Mouse (Mus musculus) CH12.LX (cell line): ENCODE measurements around the gene Asphd2. TPM values are rescaled to one million over a fixed set of nuclear protein-coding genes. Genes with fewer than 3 reads are reported as not detected.

Source experiments
- DNase-seq: peaks from one replicate; pipeline ENCODE4 v3.0.0-alpha.2; 2013; ENCODE audit errors: extremely low read depth
- H3K27ac ChIP-seq: 2 replicates; pipeline ENCODE4 v1.5.1; 2012; ENCODE audit warnings: low read depth, mild to moderate bottlenecking, control low read depth, moderate library complexity; ENCODE audit not compliant: insufficient read depth
- H3K27me3 ChIP-seq: replicated peaks from 2 replicates; pipeline ENCODE3; 2012; ENCODE audit warnings: inconsistent platforms
- H3K36me3 ChIP-seq, 2 experiments: replicated peaks in 1 of 2; 2 replicates each; pipeline versions ENCODE3 to v1.6.1; 2012; ENCODE audit warnings: inconsistent platforms in 1 of 2, low read length in 1 of 2, mild to moderate bottlenecking in 1 of 2, mixed read lengths in 1 of 2, moderate library complexity in 1 of 2; ENCODE audit not compliant: control insufficient read depth in 1 of 2, insufficient read depth in 1 of 2
- H3K4me1 ChIP-seq, 2 experiments: 2 replicates each; pipeline ENCODE4 v1.6.1; 2012; ENCODE audit warnings: inconsistent platforms in 1 of 2, moderate library complexity in 1 of 2; ENCODE audit not compliant: insufficient read depth in 2 of 2, control insufficient read depth in 1 of 2
- H3K4me2 ChIP-seq: 2 replicates; pipeline ENCODE4 v1.6.1; 2012; ENCODE audit warnings: low read depth, mild to moderate bottlenecking, control low read depth; ENCODE audit not compliant: poor library complexity, insufficient read depth, severe bottlenecking
- H3K4me3 ChIP-seq, 3 experiments: fragments of 150-350 bp in 1 of 3; sonication (generic) in 1 of 3; replicated peaks in 1 of 3; 2 replicates each; pipeline versions ENCODE3 to v1.5.1; 2011 to 2012; ENCODE audit warnings: low read depth in 2 of 3, low read length in 2 of 3, mild to moderate bottlenecking in 2 of 3, moderate library complexity in 2 of 3, control low read depth in 1 of 3, improper control_type of control experiment in 1 of 3, inconsistent platforms in 1 of 3, mixed read lengths in 1 of 3; ENCODE audit not compliant: poor library complexity in 1 of 3
- H3K79me2 ChIP-seq: replicated peaks from 2 replicates; pipeline ENCODE4 v1.6.1; 2012; ENCODE audit warnings: mild to moderate bottlenecking, moderate library complexity; ENCODE audit not compliant: control insufficient read depth, poor library complexity, insufficient read depth, severe bottlenecking; ENCODE audit errors: extremely low read depth
- H3K9ac ChIP-seq: 2 replicates; pipeline ENCODE4 v1.6.1; 2012; ENCODE audit warnings: low read depth, mild to moderate bottlenecking, control low read depth, moderate library complexity; ENCODE audit not compliant: insufficient read depth
- H3K9me3 ChIP-seq: replicated peaks from 2 replicates; pipeline ENCODE3; 2012; ENCODE audit warnings: low read length, inconsistent platforms, mixed read lengths
- BHLHE40 ChIP-seq: IDR thresholded peaks from 2 replicates; pipeline ENCODE4 v1.6.1; 2011; ENCODE audit warnings: mild to moderate bottlenecking, low read depth, low read length, improper control_type of control experiment
- CHD1 ChIP-seq: IDR thresholded peaks from 2 replicates; pipeline ENCODE4 v1.6.1; 2012; ENCODE audit warnings: low read depth, low read length, improper control_type of control experiment, inconsistent platforms
- CTCF ChIP-seq, 2 experiments: IDR thresholded peaks in 1 of 2; conservative IDR thresholded peaks in 1 of 2; 2 replicates each; pipeline ENCODE4 v1.5.1; 2011 to 2012; ENCODE audit warnings: low read depth in 2 of 2, low read length in 2 of 2, improper control_type of control experiment in 1 of 2, inconsistent platforms in 1 of 2, mild to moderate bottlenecking in 1 of 2, moderate library complexity in 1 of 2
- ETS1 ChIP-seq: conservative IDR thresholded peaks from 2 replicates; pipeline ENCODE4 v1.6.1; 2012; ENCODE audit warnings: low read depth, mild to moderate bottlenecking, inconsistent platforms, low read length, improper control_type of control experiment, moderate library complexity
- GABPA ChIP-seq: IDR thresholded peaks from 2 replicates; pipeline ENCODE4 v1.6.1; 2012; ENCODE audit warnings: low read depth, low read length, improper control_type of control experiment, inconsistent platforms; ENCODE audit not compliant: insufficient replicate concordance
- JUND ChIP-seq: conservative IDR thresholded peaks from 2 replicates; pipeline ENCODE4 v1.6.1; 2011; ENCODE audit warnings: low read depth, low read length, improper control_type of control experiment
- MAFK ChIP-seq: IDR thresholded peaks from 2 replicates; pipeline ENCODE4 v1.6.1; 2011; ENCODE audit warnings: low read length, improper control_type of control experiment; ENCODE audit not compliant: insufficient replicate concordance
- MYC ChIP-seq: IDR thresholded peaks from 2 replicates; pipeline ENCODE4 v1.6.1; 2011; ENCODE audit warnings: low read depth, mild to moderate bottlenecking, improper control_type of control experiment, low read length
- RCOR1 ChIP-seq: conservative IDR thresholded peaks from 2 replicates; pipeline ENCODE4 v1.6.1; 2012; ENCODE audit warnings: low read depth, mild to moderate bottlenecking, inconsistent platforms, low read length, improper control_type of control experiment
- SIN3A ChIP-seq: IDR thresholded peaks from 2 replicates; pipeline ENCODE4 v1.6.1; 2012; ENCODE audit warnings: low read length, improper control_type of control experiment, inconsistent platforms
- SMC3 ChIP-seq: IDR thresholded peaks from 2 replicates; pipeline ENCODE4 v1.6.1; 2011; ENCODE audit warnings: low read depth, low read length, improper control_type of control experiment
- TBP ChIP-seq: conservative IDR thresholded peaks from 2 replicates; pipeline ENCODE4 v1.6.1; 2011; ENCODE audit warnings: low read depth, low read length, improper control_type of control experiment
- UBTF ChIP-seq: IDR thresholded peaks from 2 replicates; pipeline ENCODE4 v1.6.1; 2012; ENCODE audit warnings: low read depth, mild to moderate bottlenecking, inconsistent platforms, low read length, improper control_type of control experiment, moderate library complexity
- USF2 ChIP-seq: conservative IDR thresholded peaks from 2 replicates; pipeline ENCODE4 v1.6.1; 2011; ENCODE audit warnings: low read depth, low read length, improper control_type of control experiment
- ZC3H11A ChIP-seq: IDR thresholded peaks from 2 replicates; pipeline ENCODE4 v1.6.1; 2012; ENCODE audit warnings: low read depth, mild to moderate bottlenecking, inconsistent platforms, low read length, improper control_type of control experiment
- ZKSCAN1 ChIP-seq: IDR thresholded peaks from 2 replicates; pipeline ENCODE4 v1.6.1; 2012; ENCODE audit warnings: low read depth, inconsistent platforms, low read length, improper control_type of control experiment, borderline replicate concordance
- ZMIZ1 ChIP-seq: IDR thresholded peaks from 2 replicates; pipeline ENCODE4 v1.6.1; 2012; ENCODE audit warnings: low read depth, mild to moderate bottlenecking, inconsistent platforms, low read length, improper control_type of control experiment
- ZNF384 ChIP-seq: IDR thresholded peaks from 2 replicates; pipeline ENCODE4 v1.6.1; 2012; ENCODE audit warnings: low read depth, low read length, improper control_type of control experiment, inconsistent platforms
- dilution Hi-C: fragments of 300-500 bp; cut with MboI; formaldehyde crosslinking; loops from 2 replicates; pipeline ENCODE4 v1.14.3; 2020; ENCODE audit warnings: low sequenced_read_pairs; ENCODE audit not compliant: extremely low pct_unique_long_range_greater_than_20kb, extremely low pct_ligation_motif_present
- in situ Hi-C: fragments of 300-500 bp; cut with MboI; formaldehyde crosslinking; loops from 3 replicates; pipeline ENCODE4 v1.14.3; 2019; ENCODE audit warnings: low sequenced_read_pairs, low pct_ligation_motif_present, low pct_unique_long_range_greater_than_20kb, mixed read lengths
- polyA plus RNA-seq: library from polyadenylated mRNA; unstranded; fragments of >175 nt; gene quantifications from 2 replicates; pipeline ENCODE4 v1.2.1, GENCODE M21; 2012; ENCODE audit warnings: low read depth; ENCODE audit not compliant: insufficient read length
- total RNA-seq, 2 experiments: library from RNA; depleted of rRNA; stranded (reverse); fragments of 300-350 nt in 1 of 2; fragments of >200 nt in 1 of 2; gene quantifications; 2 replicates each; pipeline ENCODE4 v1.2.3; 2012 to 2014

Gene Asphd2
- total and polyA plus RNA-seq, 3 experiments: not detected

GRCm38 (mm10) chr5:112368666-112369065 lies 26.0 kb downstream of the Asphd2 start:
- dilution Hi-C loops: no loop called here

DNA sequence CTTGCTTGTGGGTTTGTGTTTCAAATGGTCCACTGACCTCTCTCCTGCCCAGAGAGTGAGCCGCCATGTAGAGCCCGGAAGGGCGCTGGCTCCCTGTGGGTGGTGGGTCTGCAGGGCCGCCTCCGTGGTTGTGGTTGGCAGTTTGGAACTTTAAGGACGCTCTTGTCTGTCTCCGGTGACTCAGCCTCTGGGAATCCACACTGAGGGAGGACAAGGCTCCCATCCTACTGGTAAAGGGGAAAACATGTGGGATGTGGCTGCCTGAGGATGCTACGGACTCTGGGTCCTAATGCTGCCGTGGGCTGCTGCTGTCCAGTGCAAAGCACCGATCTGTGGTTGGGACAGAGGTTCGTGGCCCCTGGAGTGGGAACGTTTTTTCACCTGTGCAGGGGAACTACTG lies 26.7 kb downstream of the Asphd2 start:
- TF ChIP-seq ZNF384 (no peak), JUND (no peak), CHD1 (no peak), GABPA (no peak), ETS1 (no peak), ZKSCAN1 (no peak), SIN3A (no peak), ZMIZ1 (no peak), MYC (no peak), RCOR1 (no peak), BHLHE40 (no peak), TBP (no peak), ZC3H11A (no peak), MAFK (no peak), UBTF (no peak), SMC3 (no peak), CTCF (conservative IDR thresholded peaks at IDR 0.05 in 1 of 2, IDR thresholded peaks at IDR 0.05 in 1 of 2; ENCODE audit: low read depth in 2 of 2, low read length in 2 of 2) (no peak), USF2 (no peak)
- H3K9me3 ChIP-seq: no peaks in the 10 kb centered on the region
- dilution Hi-C loops: no loop called here

More at GRCm38 (mm10) chr5:112368666-112369065, 26.0 kb downstream of the Asphd2 start:
- Histone ChIP-seq H3K27ac (no peak overlapping the region), H3K4me1 (no peaks in the 10 kb centered on the region), H3K79me2 (no peaks in the 10 kb centered on the region), H3K27me3 (no peaks in the 10 kb centered on the region), H3K36me3 (peaks cover 80 to 92% of the 10 kb centered on the region in 2 experiments), H3K4me3 (no peak overlapping the region), H3K9me3 (no peaks in the 10 kb centered on the region), H3K4me2 (no peak overlapping the region), H3K9ac (no peak overlapping the region)
- in situ Hi-C loops: no loop called here
- TF ChIP-seq BHLHE40 (no peak), ZKSCAN1 (no peak)
- DNase-seq: no peak

More for the DNA sequence above, 26.7 kb downstream of the Asphd2 start:
- in situ Hi-C loops: no loop called here
- Histone ChIP-seq H3K4me2 (no peak overlapping the region), H3K4me3 (no peak overlapping the region), H3K9ac (no peak overlapping the region), H3K27ac (no peak overlapping the region), H3K4me1 (no peaks in the 10 kb centered on the region), H3K79me2 (no peaks in the 10 kb centered on the region), H3K27me3 (no peaks in the 10 kb centered on the region), H3K36me3 (peaks cover 81 to 92% of the 10 kb centered on the region in 2 experiments)
- no peak for DNase-seq
